Mouse (Mus musculus) left cerebral cortex, postnatal 14 days (tissue): ENCODE results near the gene Olfr1209. TPM values are rescaled to one million over a fixed set of nuclear protein-coding genes. Genes with fewer than 3 reads are reported as not detected.

Experiments
- DNase-seq, 2 experiments: peaks; one replicate each; pipeline ENCODE4 v3.0.0; 2021 to 2022; ENCODE audit warnings: low spot score in 2 of 2, mixed read lengths in 1 of 2
- intact Hi-C: fragments of 180-260 bp; cut with DNase I; formaldehyde crosslinking; loops from one replicate; pipeline ENCODE4 v1.15.1; 2025
- long read RNA-seq, 2 experiments: library from polyadenylated mRNA; stranded (forward); transcript quantifications; one replicate each; pipeline ENCODE4 v2.0.0; 2021
- total RNA-seq, 2 experiments: library from RNA; stranded (reverse); gene quantifications; 2 replicates each; pipeline ENCODE4 v1.2.3; 2021

Olfr1209 gene
- not detected for total RNA-seq
- long read RNA-seq, experiment 1 = 0 reads
- long read RNA-seq, experiment 2 = 0 reads

- DNase-seq = no peak
- intact Hi-C loops = no loop called here
Observed at GRCm38 (mm10) chr2:88915057-88915456, at the start of gene Olfr1209. Gene Olfr1209, minus strand, starts transcription at chr2:88915157.

- DNase-seq = no peak
- intact Hi-C loops = no loop called here
Observed at GRCm38 (mm10) chr2:88953669-88954068, 38.7 kb upstream of the Olfr1209 start, which contains the start of gene Olfr1212. Gene Olfr1212, plus strand, starts transcription at chr2:88953969.

GRCm38 (mm10) chr2:88938011-88938410 is 23.1 kb upstream of the Olfr1209 start, which contains the start of gene Olfr1211:
Gene Olfr1211, minus strand, starts transcription at chr2:88938111.
- intact Hi-C loops = no loop called here
- no peak for DNase-seq

GRCm38 (mm10) chr2:88902211-88902610 is 12.7 kb downstream of the Olfr1209 start, which contains the start of gene Olfr1208:
Gene Olfr1208, minus strand, starts transcription at chr2:88902311.
- intact Hi-C loops = no loop called here
- DNase-seq = no peak

GRCm38 (mm10) chr2:88862931-88863330 is 52.0 kb downstream of the Olfr1209 start, which contains the start of gene Olfr1206:
Gene Olfr1206, plus strand, starts transcription at chr2:88863231.
- DNase-seq = no peak
- intact Hi-C loops = no loop called here

Other genes starting within 250 kb of the Olfr1209 start
- gene Olfr1193, start 239.5 kb downstream of the Olfr1209 start, total RNA-seq = not detected
- gene Olfr1195, start 226.0 kb downstream of the Olfr1209 start, total RNA-seq = not detected
- not detected for gene Olfr1196, start 210.6 kb downstream of the Olfr1209 start, total RNA-seq
- not detected for gene Olfr1197, start 182.8 kb downstream of the Olfr1209 start, total RNA-seq
- not detected for gene Olfr1198, start 163.8 kb downstream of the Olfr1209 start, total RNA-seq
- not detected for gene Olfr1199, start 154.7 kb downstream of the Olfr1209 start, total RNA-seq
- not detected for gene Olfr1200, start 144.7 kb downstream of the Olfr1209 start, total RNA-seq
- gene Olfr1201, start 122.1 kb downstream of the Olfr1209 start, total RNA-seq = not detected
- gene Olfr1202, start 100.7 kb downstream of the Olfr1209 start, total RNA-seq = not detected
- not detected for gene Olfr1205, start 85.4 kb downstream of the Olfr1209 start, total RNA-seq
- gene Olfr1204, start 65.9 kb downstream of the Olfr1209 start, total RNA-seq = not detected
- not detected for gene Olfr1206, start 51.9 kb downstream of the Olfr1209 start, total RNA-seq
- gene Olfr1208, start 12.8 kb downstream of the Olfr1209 start, total RNA-seq = not detected
- not detected for gene Olfr1211, start 23.0 kb upstream of the Olfr1209 start, total RNA-seq
- gene Olfr1212, start 38.8 kb upstream of the Olfr1209 start, total RNA-seq = not detected
- gene Gm13762, start 65.1 kb upstream of the Olfr1209 start, total RNA-seq = not detected
- gene Olfr1214, start 77.5 kb upstream of the Olfr1209 start, total RNA-seq = not detected
- gene Olfr1215, start 91.8 kb upstream of the Olfr1209 start, total RNA-seq = not detected
- not detected for gene Olfr1216, start 103.2 kb upstream of the Olfr1209 start, total RNA-seq
- gene Olfr1217, start 116.9 kb upstream of the Olfr1209 start, total RNA-seq = not detected
- not detected for gene Olfr1218, start 146.0 kb upstream of the Olfr1209 start, total RNA-seq
- not detected for gene Olfr1219, start 168.4 kb upstream of the Olfr1209 start, total RNA-seq
- gene Olfr1220, start 191.7 kb upstream of the Olfr1209 start, total RNA-seq = not detected
- not detected for gene Olfr1221, start 202.1 kb upstream of the Olfr1209 start, total RNA-seq
- not detected for gene Olfr1222, start 217.9 kb upstream of the Olfr1209 start, total RNA-seq
- gene Olfr1223, start 236.4 kb upstream of the Olfr1209 start, total RNA-seq = not detected
- not detected for gene Olfr1224-ps1, start 248.9 kb upstream of the Olfr1209 start, total RNA-seq